Mouse (Mus musculus) embryonic facial prominence, embryonic 12.5 days (tissue): Measurements from ENCODE around the gene Hbb-y. TPM values are rescaled to one million over a fixed set of nuclear protein-coding genes. Genes with fewer than 3 reads are reported as not detected.

Experiments used
- ATAC-seq: fragments of 200-750 bp; cut with Nextera tagmentation; 2 replicates; pipeline ENCODE4 v1.8.0; 2017; ENCODE audit not compliant: insufficient number of reproducible peaks, insufficient read depth, low FRiP score, low TSS enrichment
- H3K27ac ChIP-seq: fragments of 300-500 bp; sonication (generic); 2 replicates; pipeline ENCODE4 v1.5.1; 2016; ENCODE audit warnings: mild to moderate bottlenecking
- H3K27me3 ChIP-seq: fragments of 300-500 bp; sonication (generic); 2 replicates; pipeline ENCODE4 v1.6.1; 2016; ENCODE audit warnings: mild to moderate bottlenecking, moderate library complexity
- H3K36me3 ChIP-seq: fragments of 300-500 bp; sonication (generic); 2 replicates; pipeline ENCODE4 v1.6.1; 2016; ENCODE audit warnings: mild to moderate bottlenecking
- H3K4me1 ChIP-seq: fragments of 300-500 bp; sonication (generic); 2 replicates; pipeline ENCODE4 v1.6.1; 2016
- H3K4me2 ChIP-seq: fragments of 300-500 bp; sonication (generic); replicated peaks from 2 replicates; pipeline ENCODE4 v1.6.1; 2016; ENCODE audit warnings: mild to moderate bottlenecking, moderate library complexity
- H3K4me3 ChIP-seq: fragments of 300-500 bp; sonication (generic); 2 replicates; pipeline ENCODE4 v1.5.1; 2016; ENCODE audit warnings: mild to moderate bottlenecking
- H3K9ac ChIP-seq: fragments of 300-500 bp; sonication (generic); 2 replicates; pipeline ENCODE4 v1.6.1; 2016; ENCODE audit warnings: mild to moderate bottlenecking, moderate library complexity
- H3K9me3 ChIP-seq: fragments of 300-500 bp; sonication (generic); 2 replicates; pipeline ENCODE4 v1.6.1; 2016; ENCODE audit warnings: mild to moderate bottlenecking, moderate library complexity
- WGBS: fragments of 180-500 bp; shearing (Covaris S2); methylation state at CpG from one replicate; pipeline ENCODE4 v1.1.7; 2016; 5-methylcytosine and 5-hydroxymethylcytosine counted together
- polyA plus RNA-seq: library from polyadenylated mRNA; unstranded; fragments of >200 nt; fragmentation: Nextera tagmentation; extraction: Ambion mirVana; gene quantifications from 2 replicates; pipeline ENCODE4 v1.2.1, GENCODE M21; 2016

Gene Hbb-y
- polyA plus RNA-seq = 8,998 and 9,810 TPM in 2 replicates

DNA sequence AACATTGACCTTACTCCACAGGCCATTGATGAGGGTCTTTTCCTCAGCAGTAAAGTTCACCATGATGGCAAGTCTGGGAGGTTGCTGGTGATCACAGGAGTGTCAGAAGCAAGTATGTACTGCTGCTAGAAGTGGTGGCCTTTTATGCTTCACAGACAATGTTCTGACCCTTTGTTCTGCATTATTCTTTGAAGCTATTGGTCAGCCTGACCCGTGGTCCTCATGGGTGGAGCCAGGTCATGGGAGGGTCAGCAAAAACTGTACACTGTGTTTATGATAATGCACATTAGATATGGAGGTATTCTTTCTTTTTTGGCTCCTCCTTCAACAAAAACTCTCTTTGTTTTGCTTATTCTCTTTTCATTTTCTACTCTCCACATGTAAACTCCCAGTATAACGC lies at the start of gene Hbb-y:
TSS of gene Hbb-y (minus strand) at position 127 of the 400 bp plus-strand sequence.
- Histone ChIP-seq H3K27ac (no peak within 1 kb of the TSS), H3K9ac (no peak within 1 kb of the TSS), H3K4me2 (no peak within 1 kb of the TSS), H3K9me3 (no peaks in the 10 kb centered on the region), H3K4me1 (no peaks in the 10 kb centered on the region), H3K4me3 (no peak within 1 kb of the TSS), H3K27me3 (no peaks in the 10 kb centered on the region), H3K36me3 (no peaks in the 10 kb centered on the region)
- 58% methylated on average over 2 of the region's 2 CpGs for WGBS
- 0 out of 2 replicates have a peak, but pooled peaks have one; percentile 28 for ATAC-seq

DNA sequence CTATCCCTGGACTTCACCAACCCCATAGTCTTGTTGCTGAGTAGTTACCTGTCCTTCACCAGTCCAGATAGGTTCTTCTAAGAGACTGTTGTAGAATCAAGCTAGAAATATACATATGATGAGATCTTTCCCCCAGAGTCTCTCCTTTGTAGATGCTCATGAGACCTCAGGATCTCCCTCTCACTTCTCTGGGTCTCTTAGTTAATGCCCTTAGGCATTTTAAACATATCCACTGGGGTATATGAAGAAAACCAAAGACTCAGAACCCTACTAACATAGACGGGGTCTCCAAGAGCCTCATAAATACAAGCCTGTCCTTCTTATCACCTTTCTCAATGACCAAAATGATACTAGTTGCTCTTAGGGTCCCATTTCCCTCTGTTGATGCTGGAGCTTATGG lies 41.4 kb upstream of the Hbb-y start, which contains the start of gene Olfr64:
TSS of gene Olfr64 (minus strand) at position 101 of the 400 bp plus-strand sequence.
- no peaks in the 10 kb centered on the region for H3K9me3 ChIP-seq
- H3K27me3 ChIP-seq = no peaks in the 10 kb centered on the region
- 80% methylated on average over 1 of the region's 1 CpGs for WGBS
- H3K4me2 ChIP-seq = no peak within 1 kb of the TSS
- ATAC-seq = no peak
- no peak within 1 kb of the TSS for H3K27ac ChIP-seq
- H3K36me3 ChIP-seq = no peaks in the 10 kb centered on the region
- H3K9ac ChIP-seq = no peak within 1 kb of the TSS
- no peak within 1 kb of the TSS for H3K4me3 ChIP-seq
- no peaks in the 10 kb centered on the region for H3K4me1 ChIP-seq

DNA sequence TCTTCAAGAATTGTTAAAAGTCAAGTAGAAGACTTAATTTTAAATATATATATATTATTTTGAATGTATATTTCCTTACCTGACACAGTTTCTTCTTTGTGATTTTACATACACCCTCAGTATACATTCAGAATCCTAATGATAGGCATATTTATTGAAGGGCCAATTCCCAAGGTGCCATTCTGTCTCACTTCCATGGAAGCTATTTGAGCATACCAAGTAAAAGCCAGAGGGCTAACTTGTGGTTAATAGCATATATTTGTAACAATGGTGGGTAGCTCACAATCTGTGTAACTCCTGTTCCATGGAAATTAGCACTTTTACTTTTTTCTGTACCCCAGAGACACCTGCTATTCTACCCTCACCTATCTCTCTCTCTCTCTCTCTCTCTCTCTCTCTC lies 33.1 kb upstream of the Hbb-y start, which contains the start of gene Olfr66:
TSS of gene Olfr66 (minus strand) at position 101 of the 400 bp plus-strand sequence.
- H3K9ac ChIP-seq = no peak within 1 kb of the TSS
- H3K4me2 ChIP-seq = no peak within 1 kb of the TSS
- no peaks in the 10 kb centered on the region for H3K36me3 ChIP-seq
- no peak within 1 kb of the TSS for H3K4me3 ChIP-seq
- H3K27me3 ChIP-seq = no peaks in the 10 kb centered on the region
- no peaks in the 10 kb centered on the region for H3K4me1 ChIP-seq
- H3K9me3 ChIP-seq = no peaks in the 10 kb centered on the region
- no peak within 1 kb of the TSS for H3K27ac ChIP-seq
- no peak for ATAC-seq

DNA sequence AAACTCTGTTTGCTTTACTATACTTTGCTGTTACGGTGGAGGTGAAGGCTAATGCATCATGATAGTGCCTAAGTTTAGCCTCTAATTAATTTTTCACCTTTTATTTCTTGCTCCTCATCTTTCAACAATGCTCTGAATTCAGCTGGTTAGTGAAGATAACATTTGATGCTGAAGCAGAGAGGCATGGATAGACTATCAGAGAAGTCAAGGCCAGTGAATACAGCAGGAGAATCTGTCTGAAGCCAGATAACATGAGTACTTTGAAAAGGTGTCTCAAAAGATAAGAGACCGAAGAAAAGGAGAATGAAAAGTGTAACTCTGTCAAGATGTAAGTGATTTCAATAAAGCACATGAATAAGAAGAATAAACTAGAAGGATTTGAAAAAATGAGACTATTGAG lies 24.1 kb upstream of the Hbb-y start:
- 84% methylated on average over 2 of the region's 2 CpGs for whole genome bisulfite sequencing
- ATAC-seq = no peak
- H3K4me1 ChIP-seq = no peaks in the 10 kb centered on the region
- H3K9ac ChIP-seq = no peak overlapping the region
- no peak overlapping the region for H3K27ac ChIP-seq
- no peaks in the 10 kb centered on the region for H3K9me3 ChIP-seq
- no peak overlapping the region for H3K4me3 ChIP-seq
- no peaks in the 10 kb centered on the region for H3K27me3 ChIP-seq
- H3K36me3 ChIP-seq = no peaks in the 10 kb centered on the region
- no peak overlapping the region for H3K4me2 ChIP-seq

DNA sequence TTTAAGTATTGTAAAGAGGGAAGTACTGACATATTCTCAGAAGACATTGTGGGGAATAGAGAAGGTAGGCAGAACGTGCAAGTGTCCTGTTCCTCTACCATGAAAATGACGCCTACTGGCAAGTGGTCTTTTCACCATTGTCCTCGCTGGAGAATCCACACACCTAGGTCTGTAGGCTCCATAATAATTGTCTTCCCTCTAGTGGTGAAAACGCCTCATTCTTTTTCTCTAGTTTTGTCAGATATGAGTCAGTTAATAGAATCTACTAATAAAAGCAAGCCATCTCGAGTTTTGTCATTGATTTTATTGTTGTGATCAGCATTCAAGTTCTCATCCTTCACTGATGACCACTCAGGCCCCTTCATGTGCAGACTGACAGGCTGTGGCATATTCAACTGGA lies 21.4 kb upstream of the Hbb-y start:
- ATAC-seq = no peak
- Histone ChIP-seq H3K4me2 (no peak overlapping the region), H3K4me3 (no peak overlapping the region), H3K9me3 (no peaks in the 10 kb centered on the region), H3K27me3 (no peaks in the 10 kb centered on the region), H3K36me3 (no peaks in the 10 kb centered on the region), H3K9ac (no peak overlapping the region), H3K4me1 (no peaks in the 10 kb centered on the region), H3K27ac (no peak overlapping the region)
- WGBS = 46% methylated on average over 5 of the region's 5 CpGs

DNA sequence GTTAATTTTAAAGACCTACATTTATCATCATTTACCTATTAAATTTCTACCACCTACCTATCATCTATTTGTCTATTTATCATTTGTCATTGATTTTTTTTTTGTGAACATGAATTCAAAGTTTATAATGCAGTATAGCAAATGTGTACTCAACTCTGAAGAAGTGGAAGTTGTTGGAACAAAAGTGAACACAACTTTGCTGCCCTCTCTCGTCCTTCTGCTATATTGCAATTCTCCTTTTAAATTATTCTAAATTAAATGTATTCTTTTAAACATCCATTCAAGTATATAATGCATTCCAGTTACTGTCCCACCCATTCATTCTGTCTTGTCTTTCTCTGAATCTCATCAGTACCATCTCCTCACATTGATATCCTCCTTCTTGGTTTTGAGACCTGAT lies 20.0 kb upstream of the Hbb-y start:
- Histone ChIP-seq H3K4me1 (no peaks in the 10 kb centered on the region), H3K4me2 (no peak overlapping the region), H3K27ac (no peak overlapping the region), H3K4me3 (no peak overlapping the region), H3K36me3 (no peaks in the 10 kb centered on the region), H3K9me3 (no peaks in the 10 kb centered on the region), H3K27me3 (no peaks in the 10 kb centered on the region), H3K9ac (no peak overlapping the region)
- WGBS = 3% methylated on average over 1 of the region's 1 CpGs
- no peak for ATAC-seq

DNA sequence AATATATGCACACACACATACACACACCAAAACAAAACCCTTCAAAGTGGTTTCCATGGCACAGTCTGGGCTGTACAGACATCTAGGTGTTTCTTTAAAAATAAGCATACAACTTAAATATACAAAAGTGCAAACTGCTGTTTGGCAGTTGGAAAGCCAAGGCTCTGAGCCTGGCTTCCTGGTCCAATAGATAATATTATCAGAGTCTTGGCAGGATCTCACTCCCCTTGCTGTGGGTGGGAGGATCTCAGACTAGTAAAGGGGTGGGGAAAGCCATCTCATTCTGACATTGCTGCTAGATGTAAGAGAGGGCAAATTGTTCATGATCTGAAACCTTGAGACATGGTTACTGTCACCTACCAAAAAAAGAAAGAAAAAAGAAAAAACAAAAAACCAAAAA lies 17.7 kb upstream of the Hbb-y start:
- no peak for ATAC-seq
- H3K36me3 ChIP-seq = no peaks in the 10 kb centered on the region
- no peak overlapping the region for H3K4me3 ChIP-seq
- no peak overlapping the region for H3K27ac ChIP-seq
- H3K4me1 ChIP-seq = no peaks in the 10 kb centered on the region
- H3K4me2 ChIP-seq = no peak overlapping the region
- H3K9ac ChIP-seq = no peak overlapping the region
- H3K9me3 ChIP-seq = no peaks in the 10 kb centered on the region
- H3K27me3 ChIP-seq = no peaks in the 10 kb centered on the region

DNA sequence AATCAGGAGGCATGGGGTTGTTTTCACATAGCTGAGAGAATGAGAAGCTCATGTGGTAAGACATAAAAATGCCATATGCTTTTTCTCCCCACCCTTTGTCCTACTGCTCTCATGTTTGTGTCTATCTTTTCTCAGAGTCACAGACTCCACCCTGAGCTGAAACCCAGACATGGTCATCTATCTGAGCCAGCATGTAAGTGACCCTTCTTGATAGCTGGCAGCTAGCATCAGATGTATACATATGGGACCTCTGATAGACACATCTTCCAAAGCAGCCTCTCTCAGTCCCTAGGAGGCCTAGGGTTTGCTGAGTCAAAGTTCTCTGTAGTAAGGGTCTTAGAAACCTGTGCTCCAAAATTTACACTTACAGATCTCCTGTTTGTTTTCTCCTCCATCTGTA lies 12.7 kb upstream of the Hbb-y start:
- H3K9ac ChIP-seq = no peak overlapping the region
- no peak overlapping the region for H3K27ac ChIP-seq
- H3K4me2 ChIP-seq = no peak overlapping the region
- H3K36me3 ChIP-seq = no peaks in the 10 kb centered on the region
- H3K27me3 ChIP-seq = no peaks in the 10 kb centered on the region
- no peaks in the 10 kb centered on the region for H3K4me1 ChIP-seq
- H3K4me3 ChIP-seq = no peak overlapping the region
- ATAC-seq = no peak
- no peaks in the 10 kb centered on the region for H3K9me3 ChIP-seq

DNA sequence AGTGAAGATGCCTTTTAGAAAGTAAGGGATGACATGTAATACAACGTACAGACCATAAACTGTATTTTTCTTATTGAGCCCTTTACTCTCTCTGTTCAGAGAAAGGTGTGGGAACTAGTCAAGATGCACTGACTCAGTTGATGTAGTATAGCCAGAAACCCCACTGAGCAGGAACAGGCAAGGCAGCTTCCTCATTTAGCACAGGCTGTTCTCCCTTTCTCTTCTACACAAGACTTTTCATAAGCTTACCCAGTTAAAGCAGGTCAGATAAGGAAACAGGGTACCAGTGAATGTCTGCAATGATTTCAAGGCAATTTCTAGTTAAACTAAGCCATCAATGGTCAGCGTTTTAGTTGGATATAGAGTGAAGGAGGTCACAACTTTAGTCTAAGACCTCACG lies 8.5 kb upstream of the Hbb-y start:
- 80% methylated on average over 3 of the region's 3 CpGs for WGBS
- ATAC-seq = no peak
- H3K9ac ChIP-seq = no peak overlapping the region
- H3K9me3 ChIP-seq = no peaks in the 10 kb centered on the region
- H3K4me1 ChIP-seq = no peaks in the 10 kb centered on the region
- H3K4me2 ChIP-seq = no peak overlapping the region
- no peak overlapping the region for H3K4me3 ChIP-seq
- no peak overlapping the region for H3K27ac ChIP-seq
- H3K36me3 ChIP-seq = no peaks in the 10 kb centered on the region
- H3K27me3 ChIP-seq = no peaks in the 10 kb centered on the region

DNA sequence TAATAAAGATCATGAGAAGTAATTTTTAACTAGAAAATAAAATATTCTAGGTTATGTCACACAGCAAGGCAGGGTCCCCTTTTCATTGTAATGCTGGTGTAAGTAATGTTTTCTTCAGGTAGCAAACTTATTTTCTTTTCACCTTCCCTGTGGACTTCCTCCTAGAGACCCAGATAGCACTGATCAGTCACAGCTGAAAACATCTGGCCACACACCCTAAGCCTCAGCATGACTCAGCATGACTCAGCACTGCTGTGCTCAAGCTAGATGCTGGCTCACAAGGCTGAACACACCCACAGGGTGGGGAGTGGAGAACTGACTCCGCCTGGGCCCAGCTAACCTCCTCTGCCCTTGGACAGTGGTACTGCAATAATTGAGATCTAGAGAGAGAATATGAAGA lies 7.8 kb upstream of the Hbb-y start:
- Histone ChIP-seq H3K27ac (no peak overlapping the region), H3K27me3 (no peaks in the 10 kb centered on the region), H3K9me3 (no peaks in the 10 kb centered on the region), H3K36me3 (no peaks in the 10 kb centered on the region), H3K4me2 (no peak overlapping the region), H3K4me1 (no peaks in the 10 kb centered on the region), H3K4me3 (no peak overlapping the region), H3K9ac (no peak overlapping the region)
- 58% methylated on average over 1 of the region's 1 CpGs for WGBS
- ATAC-seq = 0 out of 2 replicates have a peak, but pooled peaks have one; percentile 22

DNA sequence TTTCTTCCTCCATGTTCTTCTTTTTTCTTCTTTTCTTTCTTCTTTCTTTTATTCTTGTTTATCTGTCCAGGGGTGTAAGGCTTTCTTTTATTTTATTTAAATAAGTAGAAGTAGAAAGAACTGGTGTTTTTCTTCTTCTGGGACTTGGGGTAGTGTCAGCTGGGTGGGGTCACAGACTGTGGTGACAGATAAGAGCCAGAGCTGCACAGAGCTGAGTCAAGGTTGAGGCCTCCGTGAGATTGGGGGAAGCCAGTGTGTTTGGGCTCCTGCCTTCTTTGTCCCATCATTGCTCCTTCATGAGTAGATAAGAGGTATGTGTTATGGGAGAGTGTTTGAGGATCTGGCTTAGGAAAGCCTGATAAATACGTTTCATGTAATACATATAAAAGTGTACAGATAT lies 6.1 kb upstream of the Hbb-y start:
- Histone ChIP-seq H3K9me3 (no peaks in the 10 kb centered on the region), H3K4me1 (no peaks in the 10 kb centered on the region), H3K4me3 (no peak overlapping the region), H3K27me3 (no peaks in the 10 kb centered on the region), H3K36me3 (no peaks in the 10 kb centered on the region), H3K9ac (no peak overlapping the region), H3K4me2 (no peak overlapping the region), H3K27ac (no peak overlapping the region)
- 61% methylated on average over 2 of the region's 2 CpGs for WGBS
- ATAC-seq = no peak

DNA sequence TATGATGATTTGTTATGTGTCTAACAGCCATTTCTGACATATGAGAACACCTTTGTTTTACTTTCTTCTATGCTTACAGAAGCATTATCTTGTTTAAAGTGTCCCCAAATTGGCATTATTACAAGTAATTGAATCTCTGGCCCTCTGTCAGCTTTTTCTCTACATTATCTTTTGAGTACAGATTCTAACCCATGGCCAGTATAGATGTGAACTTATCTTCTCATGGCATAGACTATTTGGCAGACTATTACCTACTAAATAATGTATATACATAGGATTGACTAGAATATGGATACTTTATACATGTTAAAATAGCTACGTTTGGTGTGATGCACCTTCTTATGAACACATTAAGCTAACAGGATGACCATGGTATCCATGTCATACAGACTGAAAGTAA lies 1.7 kb upstream of the Hbb-y start:
- 78% methylated on average over 1 of the region's 1 CpGs for WGBS
- Histone ChIP-seq H3K4me3 (no peak overlapping the region), H3K27ac (no peak overlapping the region), H3K9ac (no peak overlapping the region), H3K27me3 (no peaks in the 10 kb centered on the region), H3K9me3 (no peaks in the 10 kb centered on the region), H3K4me2 (no peak overlapping the region), H3K4me1 (no peaks in the 10 kb centered on the region), H3K36me3 (no peaks in the 10 kb centered on the region)
- ATAC-seq = no peak
